Mouse (Mus musculus): ENCODE measurements at regions not wholly inside any gene's neighbourhood (a gene's known extent, or its start where the extent isn't known, plus 50 kb on each side); places are given as distances from the start of the nearest gene placed in this dataset.

GRCm38 (mm10) chr8:92180651-92181050 lies 176.8 kb upstream of the Irx5 start:
- H3K4me3 ChIP-seq (ENCODE audit: low read depth, low read length), result no peak overlapping the region
- ATAC-seq (no peak), DNase-seq (ENCODE audit: low spot score) (no peak)
- H3K9ac ChIP-seq (ENCODE audit: low read length), result no peak overlapping the region
- no peaks in the 10 kb centered on the region for H3K36me3 ChIP-seq (ENCODE audit: control insufficient read depth, insufficient read depth, low read length)
- no peaks in the 10 kb centered on the region for H3K27me3 ChIP-seq (replicated peaks; ENCODE audit: control insufficient read depth, insufficient read depth, low read length)
- no peak overlapping the region for H3K4me2 ChIP-seq (ENCODE audit: low read length)
- 89% methylated on average over 4 of the region's 4 CpGs for WGBS
- H3K4me1 ChIP-seq (ENCODE audit: control insufficient read depth, insufficient read depth, low read length), result peaks cover 4% of the 10 kb centered on the region
- H3K9me3 ChIP-seq (replicated peaks; ENCODE audit: control insufficient read depth, low read length), result no peaks in the 10 kb centered on the region
- no peak overlapping the region for H3K27ac ChIP-seq (ENCODE audit: low read depth, low read length)

GRCm38 (mm10) chr8:92179327-92179726 lies 178.1 kb upstream of the Irx5 start:
- Histone ChIP-seq H3K27me3 (replicated peaks; ENCODE audit: control insufficient read depth, insufficient read depth, low read length) (no peaks in the 10 kb centered on the region), H3K9ac (ENCODE audit: low read length) (no peak overlapping the region), H3K36me3 (ENCODE audit: control insufficient read depth, insufficient read depth, low read length) (no peaks in the 10 kb centered on the region), H3K4me2 (ENCODE audit: low read length) (no peak overlapping the region), H3K4me3 (ENCODE audit: low read depth, low read length) (no peak overlapping the region), H3K4me1 (ENCODE audit: control insufficient read depth, insufficient read depth, low read length) (peaks cover 4% of the 10 kb centered on the region), H3K27ac (ENCODE audit: low read depth, low read length) (no peak overlapping the region), H3K9me3 (replicated peaks; ENCODE audit: control insufficient read depth, low read length) (no peaks in the 10 kb centered on the region)
- DNase-seq (ENCODE audit: low spot score) (peak; percentile 28), ATAC-seq (no peak)
- WGBS, result 40% methylated on average over 2 of the region's 2 CpGs

DNA sequence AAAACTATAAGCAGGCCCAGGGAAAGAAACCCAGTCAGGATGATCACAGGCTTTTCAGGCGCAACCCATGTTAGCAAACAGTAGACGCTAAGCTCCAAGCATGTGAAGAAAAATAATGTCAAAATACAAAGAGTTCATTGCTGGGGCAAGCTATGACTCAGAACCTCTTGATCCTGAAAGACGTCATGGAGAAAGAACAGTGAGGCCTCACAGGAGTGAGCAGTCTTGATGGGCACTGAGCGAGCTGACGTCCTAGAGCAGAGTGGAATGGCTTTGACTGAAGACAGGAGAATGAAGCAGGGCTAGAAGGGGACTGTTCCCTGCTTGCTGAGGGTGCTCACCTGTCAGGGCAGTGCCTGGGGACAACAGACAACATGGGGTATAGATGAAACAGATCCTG lies 181.3 kb upstream of the Irx5 start:
- 53% methylated on average over 5 of the region's 5 CpGs for WGBS
- ATAC-seq (no peak), DNase-seq (ENCODE audit: low spot score) (no peak)
- no peak overlapping the region for H3K9ac ChIP-seq (ENCODE audit: low read length)
- no peak overlapping the region for H3K4me2 ChIP-seq (ENCODE audit: low read length)
- no peaks in the 10 kb centered on the region for H3K27me3 ChIP-seq (replicated peaks; ENCODE audit: control insufficient read depth, insufficient read depth, low read length)
- H3K4me3 ChIP-seq (ENCODE audit: low read depth, low read length), result no peak overlapping the region
- peaks cover 4% of the 10 kb centered on the region for H3K4me1 ChIP-seq (ENCODE audit: control insufficient read depth, insufficient read depth, low read length)
- H3K36me3 ChIP-seq (ENCODE audit: control insufficient read depth, insufficient read depth, low read length), result no peaks in the 10 kb centered on the region
- H3K9me3 ChIP-seq (replicated peaks; ENCODE audit: control insufficient read depth, low read length), result no peaks in the 10 kb centered on the region
- H3K27ac ChIP-seq (ENCODE audit: low read depth, low read length), result no peak overlapping the region

DNA sequence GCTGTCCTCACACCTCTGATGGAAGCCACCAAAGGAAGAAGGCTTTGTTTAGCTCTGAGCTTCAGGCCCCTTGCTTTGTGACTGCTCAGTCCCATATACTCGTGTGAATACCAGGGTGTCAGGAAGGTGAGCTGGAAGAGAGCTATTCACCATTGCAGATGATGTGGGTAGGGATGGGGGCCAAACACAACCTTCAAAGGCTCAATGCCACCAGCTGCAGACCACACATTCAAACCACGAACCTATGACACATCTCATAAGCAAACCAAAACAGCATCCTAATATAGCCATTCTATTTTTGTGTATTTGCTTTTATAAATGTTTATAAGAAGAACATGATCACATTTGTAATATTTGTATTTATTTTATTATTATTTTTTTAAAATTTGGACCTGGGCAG lies 183.3 kb upstream of the Irx5 start:
- H3K27ac ChIP-seq (ENCODE audit: low read depth, low read length), result no peak overlapping the region
- H3K9ac ChIP-seq (ENCODE audit: low read length), result no peak overlapping the region
- no peaks in the 10 kb centered on the region for H3K9me3 ChIP-seq (replicated peaks; ENCODE audit: control insufficient read depth, low read length)
- 85% methylated on average over 2 of the region's 2 CpGs for WGBS
- ATAC-seq (no peak), DNase-seq (ENCODE audit: low spot score) (no peak)
- H3K4me1 ChIP-seq (ENCODE audit: control insufficient read depth, insufficient read depth, low read length), result peaks cover 4% of the 10 kb centered on the region
- H3K4me2 ChIP-seq (ENCODE audit: low read length), result no peak overlapping the region
- no peaks in the 10 kb centered on the region for H3K36me3 ChIP-seq (ENCODE audit: control insufficient read depth, insufficient read depth, low read length)
- H3K27me3 ChIP-seq (replicated peaks; ENCODE audit: control insufficient read depth, insufficient read depth, low read length), result no peaks in the 10 kb centered on the region
- no peak overlapping the region for H3K4me3 ChIP-seq (ENCODE audit: low read depth, low read length)

DNA sequence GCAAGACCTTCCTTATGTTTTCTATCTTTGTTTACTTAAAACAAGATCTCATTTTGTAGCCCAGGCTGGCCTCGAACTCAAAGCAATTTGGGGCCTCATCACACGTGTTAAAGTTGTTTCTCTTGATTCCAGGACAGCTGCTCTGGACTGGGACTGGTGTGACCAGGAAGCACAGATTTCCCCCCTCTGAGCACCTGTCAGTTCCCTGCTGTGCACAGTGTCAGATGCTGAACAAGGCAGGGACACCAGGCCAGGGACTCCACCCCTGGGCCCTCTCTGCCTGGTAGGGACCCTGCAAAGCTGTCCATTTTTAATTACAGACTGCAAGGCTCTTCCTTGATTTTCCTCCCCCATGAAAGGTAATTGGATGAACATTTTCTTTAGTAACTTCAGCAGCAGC lies 185.8 kb upstream of the Irx5 start:
- H3K9ac ChIP-seq (ENCODE audit: low read length), result no peak overlapping the region
- H3K4me1 ChIP-seq (ENCODE audit: control insufficient read depth, insufficient read depth, low read length), result peaks cover 8% of the 10 kb centered on the region; the same call in 1 of the 2 replicates
- no peaks in the 10 kb centered on the region for H3K9me3 ChIP-seq (replicated peaks; ENCODE audit: control insufficient read depth, low read length)
- H3K27me3 ChIP-seq (replicated peaks; ENCODE audit: control insufficient read depth, insufficient read depth, low read length), result no peaks in the 10 kb centered on the region
- H3K4me3 ChIP-seq (ENCODE audit: low read depth, low read length), result no peak overlapping the region
- 47% methylated on average over 2 of the region's 2 CpGs for WGBS
- DNase-seq (ENCODE audit: low spot score), result no peak
- no peak overlapping the region for H3K27ac ChIP-seq (ENCODE audit: low read depth, low read length)
- no peak overlapping the region for H3K4me2 ChIP-seq (ENCODE audit: low read length)
- no peak for ATAC-seq
- H3K36me3 ChIP-seq (ENCODE audit: control insufficient read depth, insufficient read depth, low read length), result no peaks in the 10 kb centered on the region

GRCm38 (mm10) chr8:92167340-92167783 lies 190.1 kb upstream of the Irx5 start:
- Histone ChIP-seq H3K9ac (ENCODE audit: low read length) (no peak overlapping the region), H3K9me3 (replicated peaks; ENCODE audit: control insufficient read depth, low read length) (no peaks in the 10 kb centered on the region), H3K4me2 (ENCODE audit: low read length) (no peak overlapping the region), H3K36me3 (ENCODE audit: control insufficient read depth, insufficient read depth, low read length) (no peaks in the 10 kb centered on the region), H3K27me3 (replicated peaks; ENCODE audit: control insufficient read depth, insufficient read depth, low read length) (0 out of 2 replicates have a peak, but pooled peaks cover 2% of the 10 kb centered on the region), H3K4me1 (ENCODE audit: control insufficient read depth, insufficient read depth, low read length) (peaks cover 8% of the 10 kb centered on the region; the same call in 1 of the 2 replicates), H3K27ac (ENCODE audit: low read depth, low read length) (no peak overlapping the region), H3K4me3 (ENCODE audit: low read depth, low read length) (no peak overlapping the region)
- WGBS, result 3% methylated on average over 4 of the region's 4 CpGs
- ATAC-seq (peak; percentile 84), DNase-seq (ENCODE audit: low spot score) (peak; percentile 91)

DNA sequence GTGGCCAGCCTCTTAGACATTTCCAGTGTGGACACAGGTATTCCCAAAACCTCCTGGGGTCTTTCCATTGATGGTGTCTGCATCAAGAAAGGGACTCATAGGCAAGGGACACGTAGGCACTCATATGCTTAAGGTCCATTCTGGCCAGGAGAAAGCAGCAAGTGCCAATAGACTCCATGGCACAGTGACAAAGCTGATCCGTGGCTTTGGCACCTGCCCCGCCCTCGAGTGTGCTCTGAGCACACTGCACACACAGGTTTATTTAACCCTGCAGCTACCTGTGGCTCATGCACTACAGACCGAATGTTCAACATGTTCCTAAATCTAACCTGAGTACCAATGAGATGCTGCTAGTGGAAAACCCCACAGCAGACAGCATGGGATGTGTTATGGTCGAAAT lies 192.1 kb upstream of the Irx5 start:
- no peaks in the 10 kb centered on the region for H3K36me3 ChIP-seq (ENCODE audit: control insufficient read depth, insufficient read depth, low read length)
- H3K27me3 ChIP-seq (replicated peaks; ENCODE audit: control insufficient read depth, insufficient read depth, low read length), result peaks cover 4% of the 10 kb centered on the region; the same call in 1 of the 2 replicates

GRCm38 (mm10) chr8:92164496-92164895 lies 192.9 kb upstream of the Irx5 start:
- no peak overlapping the region for H3K27ac ChIP-seq (ENCODE audit: low read depth, low read length)
- peaks cover 12% of the 10 kb centered on the region for H3K27me3 ChIP-seq (replicated peaks; ENCODE audit: control insufficient read depth, insufficient read depth, low read length)
- H3K4me3 ChIP-seq (ENCODE audit: low read depth, low read length), result no peak overlapping the region
- no peak overlapping the region for H3K9ac ChIP-seq (ENCODE audit: low read length)
- H3K9me3 ChIP-seq (replicated peaks; ENCODE audit: control insufficient read depth, low read length), result 0 out of 2 replicates have a peak, but pooled peaks cover 2% of the 10 kb centered on the region
- peaks cover 11% of the 10 kb centered on the region; the same call in 1 of the 2 replicates for H3K4me1 ChIP-seq (ENCODE audit: control insufficient read depth, insufficient read depth, low read length)
- no peak overlapping the region for H3K4me2 ChIP-seq (ENCODE audit: low read length)
- no peak for ATAC-seq
- peak; percentile 67 for DNase-seq (ENCODE audit: low spot score)
- WGBS, result 75% methylated on average over 4 of the region's 4 CpGs
- no peaks in the 10 kb centered on the region for H3K36me3 ChIP-seq (ENCODE audit: control insufficient read depth, insufficient read depth, low read length)

More for the DNA sequence above, 192.1 kb upstream of the Irx5 start:
- Histone ChIP-seq H3K27ac (ENCODE audit: low read depth, low read length) (no peak overlapping the region), H3K4me2 (ENCODE audit: low read length) (no peak overlapping the region), H3K4me3 (ENCODE audit: low read depth, low read length) (no peak overlapping the region), H3K4me1 (ENCODE audit: control insufficient read depth, insufficient read depth, low read length) (peaks cover 11% of the 10 kb centered on the region; the same call in 1 of the 2 replicates), H3K9me3 (replicated peaks; ENCODE audit: control insufficient read depth, low read length) (0 out of 2 replicates have a peak, but pooled peaks cover 2% of the 10 kb centered on the region), H3K9ac (ENCODE audit: low read length) (no peak overlapping the region)
- DNase-seq (ENCODE audit: low spot score), result no peak
- WGBS, result 80% methylated on average over 6 of the region's 6 CpGs
- ATAC-seq, result no peak

DNA sequence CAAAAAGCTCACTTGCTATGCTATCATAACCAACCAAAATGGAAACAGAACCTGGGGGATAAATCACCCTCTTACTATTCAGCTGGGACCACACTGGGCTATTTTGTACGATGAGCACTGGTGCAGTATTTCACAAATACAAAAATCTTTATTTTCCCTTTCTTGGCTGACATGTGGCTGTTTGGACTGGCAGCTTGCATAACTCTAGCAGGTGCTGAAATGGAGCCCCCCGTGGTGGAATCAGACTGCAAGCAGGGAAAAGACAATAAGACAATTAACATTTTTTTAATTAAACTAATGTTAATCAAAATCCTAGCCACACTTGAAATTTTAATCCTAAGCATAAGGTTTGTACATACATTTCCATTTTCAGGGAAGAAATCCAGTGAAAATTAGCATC lies 196.4 kb upstream of the Irx5 start:
- H3K4me2 ChIP-seq (ENCODE audit: low read length), result no peak overlapping the region
- 0 out of 2 replicates have a peak, but pooled peaks cover 2% of the 10 kb centered on the region for H3K9me3 ChIP-seq (replicated peaks; ENCODE audit: control insufficient read depth, low read length)
- H3K4me3 ChIP-seq (ENCODE audit: low read depth, low read length), result no peak overlapping the region
- no peak overlapping the region for H3K9ac ChIP-seq (ENCODE audit: low read length)
- no peaks in the 10 kb centered on the region for H3K36me3 ChIP-seq (ENCODE audit: control insufficient read depth, insufficient read depth, low read length)
- ATAC-seq (peak; percentile 42; the same call in 1 of the 2 replicates), DNase-seq (ENCODE audit: low spot score) (peak; percentile 78)
- no peak overlapping the region for H3K27ac ChIP-seq (ENCODE audit: low read depth, low read length)
- peaks cover 36% of the 10 kb centered on the region for H3K27me3 ChIP-seq (replicated peaks; ENCODE audit: control insufficient read depth, insufficient read depth, low read length)
- H3K4me1 ChIP-seq (ENCODE audit: control insufficient read depth, insufficient read depth, low read length), result peaks cover 3% of the 10 kb centered on the region; the same call in 1 of the 2 replicates
- 36% methylated on average over 2 of the region's 2 CpGs for WGBS

Measured in forebrain, embryonic 14.5 days (tissue).